Mouse (Mus musculus) intestine, embryonic 14.5 days (tissue): ENCODE measurements around the gene Rnf39. TPM values are rescaled to one million over a fixed set of nuclear protein-coding genes. Genes with fewer than 3 reads are reported as not detected.

ENCODE experiments used
- ATAC-seq: fragments of 200-750 bp; cut with Nextera tagmentation; replicated peaks from 2 replicates; pipeline ENCODE4 v1.8.0; 2017; ENCODE audit warnings: low read depth, moderate number of reproducible peaks, moderate TSS enrichment, moderate library complexity; ENCODE audit not compliant: low FRiP score, low TSS enrichment
- DNase-seq: peaks from one replicate; pipeline ENCODE4 v3.0.0-alpha.2; 2018; ENCODE audit warnings: low spot score
- H3K27ac ChIP-seq: fragments of 300-500 bp; sonication (generic); 2 replicates; pipeline ENCODE4 v1.5.1; 2014; ENCODE audit warnings: low read depth, mild to moderate bottlenecking, control low read depth
- H3K27me3 ChIP-seq: fragments of 300-500 bp; sonication (generic); replicated peaks from 2 replicates; pipeline ENCODE4 v1.6.1; 2014; ENCODE audit warnings: low read length, control low read depth; ENCODE audit not compliant: control insufficient read depth, insufficient read depth
- H3K36me3 ChIP-seq: fragments of 300-500 bp; sonication (generic); 2 replicates; pipeline ENCODE4 v1.6.1; 2014; ENCODE audit warnings: low read length, control low read depth; ENCODE audit not compliant: control insufficient read depth, insufficient read depth
- H3K4me1 ChIP-seq: fragments of 300-500 bp; sonication (generic); replicated peaks from 2 replicates; pipeline ENCODE4 v1.6.1; 2014; ENCODE audit warnings: low read length, control low read depth, mixed read lengths; ENCODE audit not compliant: control insufficient read depth, insufficient read depth
- H3K4me2 ChIP-seq: fragments of 300-500 bp; sonication (generic); 2 replicates; pipeline ENCODE4 v1.6.1; 2014; ENCODE audit warnings: low read length
- H3K4me3 ChIP-seq: fragments of 300-500 bp; sonication (generic); 2 replicates; pipeline ENCODE4 v1.5.1; 2014; ENCODE audit warnings: low read depth, low read length, control low read depth, mixed read lengths
- H3K9ac ChIP-seq: fragments of 300-500 bp; sonication (generic); 2 replicates; pipeline ENCODE4 v1.6.1; 2014; ENCODE audit warnings: mild to moderate bottlenecking, low read length
- H3K9me3 ChIP-seq: fragments of 300-500 bp; sonication (generic); 2 replicates; pipeline ENCODE4 v1.6.1; 2016; ENCODE audit warnings: low read length, control low read depth; ENCODE audit not compliant: control insufficient read depth
- whole genome bisulfite sequencing: fragments of 180-500 bp; shearing (Covaris S2); extraction: QIAGEN DNeasy Blood & Tissue Kit; methylation state at CpG from one replicate; pipeline ENCODE4 v1.1.7; 2014; 5-methylcytosine and 5-hydroxymethylcytosine counted together
- polyA plus RNA-seq: library from polyadenylated mRNA; unstranded; fragments of >200 nt; fragmentation: Nextera tagmentation; extraction: Ambion mirVana; gene quantifications from 2 replicates; pipeline ENCODE4 v1.2.1, GENCODE M21; 2014

Rnf39 gene
- polyA plus RNA-seq, 1 experiment from 2014 or later = 1.5 TPM

- H3K9ac ChIP-seq = peak within 1 kb of the TSS; percentile 67
- peak; percentile 99 for ATAC-seq
- H3K36me3 ChIP-seq = peaks cover 28% of the 10 kb centered on the region; the same call in 1 of the 2 replicates
- H3K4me1 ChIP-seq = peaks cover 4% of the 10 kb centered on the region
- no peaks in the 10 kb centered on the region for H3K9me3 ChIP-seq
- peak within 1 kb of the TSS; percentile 77 for H3K4me3 ChIP-seq
- peak within 1 kb of the TSS; percentile 86 for H3K4me2 ChIP-seq
- H3K27me3 ChIP-seq = no peaks in the 10 kb centered on the region
- peak within 1 kb of the TSS; percentile 75 for H3K27ac ChIP-seq
- DNase-seq = peak; percentile 97
- under 1% methylated on average over 46 of the region's 46 CpGs for WGBS
Measured at GRCm38 (mm10) chr17:36957999-36958743, 15.5 kb downstream of the Rnf39 start, which contains the start of the genes Znrd1 and Znrd1as. TSS of gene Znrd1 (minus strand) at chr17:36958559. TSS of gene Znrd1as (plus strand) at chr17:36958592.

GRCm38 (mm10) chr17:36958884-36959283 is 16.2 kb downstream of the Rnf39 start:
- no peak; the same call in 1 of the 2 replicates for ATAC-seq
- WGBS = 10% methylated on average over 12 of the region's 12 CpGs
- H3K36me3 ChIP-seq = peaks cover 24% of the 10 kb centered on the region; the same call in 1 of the 2 replicates
- no peak for DNase-seq
- no peaks in the 10 kb centered on the region for H3K9me3 ChIP-seq
- H3K27me3 ChIP-seq = no peaks in the 10 kb centered on the region
- H3K4me2 ChIP-seq = peak overlapping the region; percentile 86
- H3K9ac ChIP-seq = peak overlapping the region; percentile 67
- peaks cover 4% of the 10 kb centered on the region for H3K4me1 ChIP-seq
- H3K4me3 ChIP-seq = peak overlapping the region; percentile 77
- peak overlapping the region; percentile 75 for H3K27ac ChIP-seq

GRCm38 (mm10) chr17:36961125-36961524 is 18.4 kb downstream of the Rnf39 start:
- Histone ChIP-seq H3K4me2 (no peak overlapping the region), H3K27ac (no peak overlapping the region), H3K4me1 (peaks cover 4% of the 10 kb centered on the region), H3K27me3 (no peaks in the 10 kb centered on the region), H3K9me3 (no peaks in the 10 kb centered on the region), H3K4me3 (no peak overlapping the region), H3K9ac (no peak overlapping the region), H3K36me3 (peaks cover 8% of the 10 kb centered on the region; the same call in 1 of the 2 replicates)
- no peak for DNase-seq
- ATAC-seq = no peak
- WGBS = 54% methylated on average over 1 of the region's 1 CpGs

- Histone ChIP-seq H3K27me3 (no peaks in the 10 kb centered on the region), H3K4me2 (no peak overlapping the region), H3K36me3 (no peaks in the 10 kb centered on the region), H3K27ac (no peak overlapping the region), H3K9me3 (no peaks in the 10 kb centered on the region), H3K9ac (no peak overlapping the region), H3K4me3 (no peak overlapping the region), H3K4me1 (no peaks in the 10 kb centered on the region)
- no peak for ATAC-seq
- no peak for DNase-seq
- WGBS = 74% methylated on average over 1 of the region's 1 CpGs
Measured at GRCm38 (mm10) chr17:36966875-36967274, 24.2 kb downstream of the Rnf39 start.

- H3K36me3 ChIP-seq = no peaks in the 10 kb centered on the region
- no peak overlapping the region for H3K9ac ChIP-seq
- ATAC-seq (no peak), DNase-seq (no peak)
- no peak overlapping the region for H3K4me3 ChIP-seq
- no peaks in the 10 kb centered on the region for H3K9me3 ChIP-seq
- no peak overlapping the region for H3K4me2 ChIP-seq
- H3K27me3 ChIP-seq = no peaks in the 10 kb centered on the region
- 75% methylated on average over 14 of the region's 14 CpGs for WGBS
- no peaks in the 10 kb centered on the region for H3K4me1 ChIP-seq
- H3K27ac ChIP-seq = no peak overlapping the region
Measured at GRCm38 (mm10) chr17:36970316-36970890, 27.7 kb downstream of the Rnf39 start.

GRCm38 (mm10) chr17:36971172-36971850 is 28.6 kb downstream of the Rnf39 start:
- ATAC-seq = no peak
- H3K36me3 ChIP-seq = no peaks in the 10 kb centered on the region
- WGBS = 91% methylated on average over 6 of the region's 6 CpGs
- H3K27me3 ChIP-seq = no peaks in the 10 kb centered on the region
- no peaks in the 10 kb centered on the region for H3K9me3 ChIP-seq
- no peak overlapping the region for H3K4me3 ChIP-seq
- H3K27ac ChIP-seq = no peak overlapping the region
- DNase-seq = peak; percentile 36
- no peak overlapping the region for H3K4me2 ChIP-seq
- no peak overlapping the region for H3K9ac ChIP-seq
- H3K4me1 ChIP-seq = no peaks in the 10 kb centered on the region

- Histone ChIP-seq H3K36me3 (no peaks in the 10 kb centered on the region), H3K4me1 (no peaks in the 10 kb centered on the region), H3K27ac (no peak overlapping the region), H3K9me3 (no peaks in the 10 kb centered on the region), H3K4me2 (no peak overlapping the region), H3K27me3 (no peaks in the 10 kb centered on the region), H3K9ac (no peak overlapping the region), H3K4me3 (no peak overlapping the region)
- ATAC-seq (no peak), DNase-seq (no peak)
- WGBS = 72% methylated on average over 3 of the region's 3 CpGs
Measured at GRCm38 (mm10) chr17:36972791-36973190, 30.1 kb downstream of the Rnf39 start.

- ATAC-seq = no peak
- no peak overlapping the region for H3K4me2 ChIP-seq
- no peaks in the 10 kb centered on the region for H3K36me3 ChIP-seq
- no peaks in the 10 kb centered on the region for H3K9me3 ChIP-seq
- H3K4me3 ChIP-seq = no peak overlapping the region
- no peak overlapping the region for H3K27ac ChIP-seq
- no peaks in the 10 kb centered on the region for H3K4me1 ChIP-seq
- no peak for DNase-seq
- no peaks in the 10 kb centered on the region for H3K27me3 ChIP-seq
- no peak overlapping the region for H3K9ac ChIP-seq
- WGBS = 70% methylated on average over 8 of the region's 8 CpGs
Measured at GRCm38 (mm10) chr17:36973271-36973787, 30.6 kb downstream of the Rnf39 start.
